Mouse (Mus musculus): ENCODE data around the gene Rab7b.

DNA sequence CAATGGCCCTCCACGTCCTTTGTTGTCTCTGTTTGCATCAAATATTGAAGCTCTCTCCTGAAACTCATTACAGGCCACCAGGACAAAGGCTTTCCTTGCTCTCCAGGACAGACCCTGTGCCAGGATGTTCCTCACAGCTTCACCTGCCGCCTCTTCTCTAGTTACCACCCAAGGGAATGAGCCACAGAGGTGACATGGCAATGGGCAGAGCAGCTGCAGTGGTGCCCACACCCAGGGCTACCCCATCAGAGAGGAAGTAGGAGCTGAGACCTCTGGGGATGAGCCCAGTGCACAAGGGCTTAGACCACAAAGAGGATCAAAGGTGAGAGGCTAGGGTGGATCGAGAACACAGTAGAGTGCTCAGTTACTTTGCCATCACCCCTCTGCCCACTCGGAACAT lies 35.1 kb downstream of the Rab7b start:
- TF ChIP-seq CTCF (IDR thresholded peaks at IDR 0.05; ENCODE audit: extremely low read depth, insufficient read depth, low read length) = no peak
- no peak for TF ChIP-seq POLR2A (IDR thresholded peaks at IDR 0.05; ENCODE audit: extremely low read depth, insufficient read depth, low read length)
